Mouse (Mus musculus) cerebellum, adult 2 months (tissue): ENCODE data around the gene Ttc17.
"Not testable (repeated sequence)": the region's sequence is repeated elsewhere in the genome, so short reads cannot be mapped to it uniquely, and the experiment has no call there.

ENCODE experiments used
- CTCF ChIP-seq: fragments of 200-500 bp; IDR thresholded peaks from 2 replicates; pipeline ENCODE4 v1.5.1; 2011; ENCODE audit warnings: low read depth, mild to moderate bottlenecking, control low read depth, low read length, moderate library complexity, borderline replicate concordance; ENCODE audit not compliant: insufficient read depth
- POLR2A ChIP-seq: fragments of 200-500 bp; IDR thresholded peaks from 2 replicates; pipeline ENCODE4 v1.6.1; 2011; ENCODE audit warnings: low read length, control low read depth, borderline replicate concordance; ENCODE audit not compliant: insufficient read depth

DNA sequence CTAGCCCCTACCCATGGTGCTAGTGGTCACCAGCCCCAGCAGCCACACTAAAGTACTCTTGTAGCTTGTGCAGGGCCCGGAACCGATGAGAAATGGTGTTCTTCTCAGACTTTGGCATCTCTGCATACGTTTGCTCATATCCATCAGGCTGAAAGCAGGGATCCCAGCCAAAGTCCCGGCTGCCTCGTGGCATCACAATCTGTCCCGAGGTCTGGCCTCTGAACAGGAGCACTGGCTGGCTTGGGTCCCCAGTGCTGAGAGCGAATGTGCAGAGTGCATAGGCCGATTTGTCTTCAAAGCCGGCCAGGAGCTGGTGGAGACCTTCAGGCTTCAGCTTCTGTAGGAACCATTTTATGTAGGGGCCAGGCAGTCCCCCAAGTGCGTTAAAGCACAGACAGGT, 22.0 kb downstream of the Ttc17 start:
- not testable (repeated sequence) for TF ChIP-seq CTCF, POLR2A
